Mouse (Mus musculus) common myeloid progenitor, adult 5-6 weeks (primary cell): ENCODE measurements around the gene Snapin. TPM values are rescaled to one million over a fixed set of nuclear protein-coding genes. Genes with fewer than 3 reads are reported as not detected.
A peak's percentile ranks its signal among the peaks of the same experiment; 100 is the strongest.

Experiments
- ATAC-seq: replicated peaks from 2 replicates; pipeline ENCODE4 v1.8.0; 2016; ENCODE audit warnings: low read depth, mild to moderate bottlenecking, moderate TSS enrichment, inconsistent platforms; ENCODE audit not compliant: poor library complexity, severe bottlenecking
- total RNA-seq: library from RNA; stranded (forward); fragments of 200-1000, 187-1606 nt; gene quantifications from 2 replicates; pipeline ENCODE4 v1.2.3, GENCODE M21; 2017

Gene Snapin
- 37.3 and 43.3 TPM in 2 replicates for total RNA-seq

GRCm38 (mm10) chr3:90490696-90491256 lies at the start of gene Snapin:
TSS of gene Snapin (minus strand) at chr3:90491033.
- ATAC-seq: peak; percentile 99

DNA sequence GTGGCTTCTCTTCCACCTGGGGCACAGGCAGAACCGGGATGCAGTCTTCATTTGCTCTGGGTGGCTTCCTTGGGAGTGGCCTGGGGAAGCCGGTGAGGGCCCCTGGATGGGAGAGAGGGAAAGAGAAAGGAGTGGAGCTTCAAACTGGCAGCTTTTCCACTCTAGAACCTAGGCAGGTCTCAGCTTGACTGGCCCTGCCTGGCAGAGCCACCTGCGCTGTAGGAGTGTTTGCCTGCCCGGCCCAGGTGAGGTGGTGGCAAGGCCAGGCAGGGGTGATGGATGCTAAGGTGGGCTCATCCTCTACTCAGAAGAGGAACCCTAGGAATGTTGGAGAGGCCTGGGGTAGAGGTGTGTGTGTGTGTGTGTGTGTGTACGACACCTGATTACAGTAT lies 47.1 kb upstream of the Snapin start:
- no peak for ATAC-seq

- no peak for ATAC-seq
These were observed 46.5 kb upstream of the Snapin start, which contains the start of gene S100a16 for GRCm38 (mm10) chr3:90537141-90537904. TSS of gene S100a16 (plus strand) at chr3:90537254.

GRCm38 (mm10) chr3:90535446-90535845 lies 44.6 kb upstream of the Snapin start:
- ATAC-seq: no peak

DNA sequence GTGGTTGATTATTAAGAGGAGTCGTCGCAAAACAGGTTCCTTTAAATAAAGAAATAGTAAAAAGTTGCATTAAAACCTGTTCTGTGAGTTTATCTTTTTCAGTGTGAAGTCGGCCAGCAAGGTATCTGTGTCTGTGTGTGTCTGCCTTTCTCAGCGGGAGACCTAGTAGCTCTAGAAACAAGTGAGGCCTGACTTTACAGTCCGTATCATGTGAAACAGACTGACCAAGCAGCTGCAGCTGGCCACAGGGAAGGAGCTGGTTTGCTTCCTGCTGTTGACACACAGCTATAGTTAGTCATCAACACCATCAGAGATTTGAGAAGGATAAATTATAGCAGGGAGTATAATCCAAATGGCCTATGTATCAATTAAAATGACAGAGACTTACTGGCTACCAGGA lies 40.9 kb upstream of the Snapin start:
- no peak for ATAC-seq

DNA sequence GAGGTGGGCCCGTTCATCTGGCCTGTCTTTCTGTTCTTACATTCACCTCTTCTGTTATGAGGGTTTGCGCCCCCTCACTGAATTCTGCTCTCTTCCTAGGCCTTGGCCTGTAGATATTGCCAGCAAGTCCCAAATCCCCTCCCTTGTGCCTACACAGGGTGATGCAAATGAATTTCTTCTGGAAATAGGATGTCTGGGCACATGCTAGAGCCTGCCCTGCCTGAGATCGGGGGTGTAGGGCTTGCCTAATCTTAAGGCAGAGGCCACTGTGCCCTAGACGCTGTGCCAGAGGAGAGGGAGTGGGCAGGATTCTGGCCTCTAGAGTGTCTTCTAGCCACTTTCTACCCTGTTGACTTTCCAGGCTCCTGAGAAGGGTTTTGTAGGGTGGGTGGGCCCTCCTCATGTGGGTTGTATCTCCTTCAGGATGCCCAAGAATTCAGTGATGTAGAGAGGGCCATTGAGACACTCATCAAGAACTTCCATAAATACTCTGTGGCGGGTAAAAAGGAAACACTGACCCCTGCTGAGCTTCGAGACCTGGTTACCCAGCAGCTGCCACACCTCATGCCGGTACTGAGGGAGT lies 36.5 kb upstream of the Snapin start:
- no peak for ATAC-seq

DNA sequence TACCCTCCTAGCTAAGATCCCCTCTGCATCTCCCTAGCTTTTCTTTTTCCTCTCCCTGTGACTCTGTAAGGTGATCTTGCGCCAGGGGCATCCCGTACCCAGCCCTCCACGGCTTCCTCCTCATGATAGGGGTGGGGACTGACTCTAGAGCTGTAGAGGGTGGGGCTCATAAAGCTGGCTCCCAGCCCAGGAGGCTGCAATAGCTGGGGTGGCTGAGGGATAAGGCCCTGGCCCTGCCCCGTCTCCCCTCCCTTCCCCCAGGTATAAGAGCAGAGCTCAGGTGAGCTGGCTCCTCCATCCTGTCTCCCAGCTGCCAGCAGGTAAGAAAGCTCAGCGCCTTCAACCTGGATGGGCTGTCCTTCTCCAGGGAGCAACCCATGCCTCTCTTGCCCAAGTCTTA lies 35.7 kb upstream of the Snapin start, which contains the start of gene S100a14:
Gene S100a14 (plus strand): TSS at position 277 of the 400 bp plus-strand sequence.
- no peak for ATAC-seq

GRCm38 (mm10) chr3:90526076-90526475 lies 35.2 kb upstream of the Snapin start:
- ATAC-seq: no peak

GRCm38 (mm10) chr3:90525421-90525820 lies 34.6 kb upstream of the Snapin start:
- ATAC-seq: peak; percentile 98

DNA sequence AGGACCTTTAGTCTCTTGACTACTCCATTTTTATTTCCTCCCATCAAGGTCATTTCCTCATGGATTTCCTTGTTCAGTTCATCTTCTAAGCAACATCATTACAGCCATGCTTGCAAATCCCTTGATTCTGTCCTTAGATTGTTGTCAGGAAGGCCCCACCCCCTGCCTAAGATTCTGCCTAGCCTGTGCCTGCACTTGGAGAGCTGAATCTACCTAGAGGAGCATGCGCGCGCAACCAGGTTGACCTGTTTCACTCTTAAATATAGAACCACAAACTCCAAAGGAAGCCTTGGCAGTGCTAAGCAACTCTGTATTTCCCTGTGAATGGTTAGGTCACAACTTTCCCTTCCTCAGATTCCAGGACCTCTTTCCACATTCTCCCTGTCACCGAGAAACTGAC lies 26.9 kb upstream of the Snapin start:
- ATAC-seq: no peak

- no peak for ATAC-seq
These were observed 25.0 kb upstream of the Snapin start for GRCm38 (mm10) chr3:90515789-90516188.

DNA sequence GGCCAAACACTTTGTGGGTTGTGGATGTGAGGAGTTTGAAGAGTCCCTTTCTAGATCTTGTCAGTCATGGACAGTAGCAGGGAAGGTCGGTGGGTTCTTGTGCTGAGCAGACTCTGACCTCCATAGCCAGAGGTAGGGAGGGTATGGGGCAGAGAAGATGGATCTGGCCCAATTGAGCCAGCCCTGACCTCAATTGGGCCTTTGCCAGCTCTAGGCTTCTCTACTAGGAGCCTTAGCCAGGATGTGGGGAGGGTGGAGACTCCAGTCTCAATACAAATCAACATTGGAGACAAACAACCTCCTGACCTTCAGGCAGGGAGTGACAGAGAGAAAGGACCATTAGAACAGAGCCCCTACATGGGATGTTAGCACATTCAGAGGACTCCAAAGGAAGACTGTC lies 24.4 kb upstream of the Snapin start:
- no peak for ATAC-seq

- ATAC-seq: peak; percentile 80
These were observed 23.9 kb upstream of the Snapin start for GRCm38 (mm10) chr3:90514691-90515090.

DNA sequence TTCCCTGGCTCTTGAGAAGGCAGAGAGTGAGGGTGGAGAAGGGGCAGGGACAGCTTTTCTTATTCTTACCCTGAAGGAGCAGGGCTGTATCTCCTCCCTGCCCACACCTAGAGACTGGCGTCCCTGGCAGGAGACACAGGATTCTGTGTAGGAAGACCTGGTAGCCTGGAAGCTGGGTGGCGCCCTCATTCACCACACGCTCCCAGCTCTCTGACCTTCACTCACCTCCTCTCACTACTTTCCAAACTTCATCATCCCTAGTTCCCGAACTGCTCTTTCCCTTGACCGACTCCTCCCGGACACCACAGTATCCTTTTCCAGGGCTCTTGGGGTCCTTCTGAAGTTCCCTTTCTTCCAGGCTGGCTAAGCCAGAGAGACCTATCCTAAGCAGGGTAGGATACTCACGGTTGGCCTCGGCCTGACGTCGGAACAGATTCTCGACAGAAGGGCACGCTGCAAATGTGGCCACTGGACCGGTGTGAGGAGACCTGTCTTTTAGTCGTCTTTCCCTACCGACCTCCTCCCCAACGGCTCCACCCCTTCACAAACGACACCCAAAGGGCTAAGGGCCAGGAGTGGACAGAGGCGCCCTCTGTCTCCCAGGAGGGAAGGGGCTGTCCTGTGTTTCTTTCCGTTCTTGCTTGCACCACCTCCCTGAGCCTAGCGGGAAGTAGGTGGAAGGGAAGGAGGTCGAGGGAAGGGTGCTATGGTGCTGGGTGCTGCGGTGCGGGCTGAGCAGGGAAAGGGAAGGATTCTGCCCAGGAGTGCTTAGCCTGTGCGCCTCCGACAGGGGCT lies 23.2 kb upstream of the Snapin start, which contains the start of the genes S100a1 and S100a13:
Gene S100a1 (minus strand): TSS at position 597 of the 795 bp plus-strand sequence.
Gene S100a13 (plus strand): TSS at position 640 of the 795 bp plus-strand sequence.
- ATAC-seq: peak; percentile 71

DNA sequence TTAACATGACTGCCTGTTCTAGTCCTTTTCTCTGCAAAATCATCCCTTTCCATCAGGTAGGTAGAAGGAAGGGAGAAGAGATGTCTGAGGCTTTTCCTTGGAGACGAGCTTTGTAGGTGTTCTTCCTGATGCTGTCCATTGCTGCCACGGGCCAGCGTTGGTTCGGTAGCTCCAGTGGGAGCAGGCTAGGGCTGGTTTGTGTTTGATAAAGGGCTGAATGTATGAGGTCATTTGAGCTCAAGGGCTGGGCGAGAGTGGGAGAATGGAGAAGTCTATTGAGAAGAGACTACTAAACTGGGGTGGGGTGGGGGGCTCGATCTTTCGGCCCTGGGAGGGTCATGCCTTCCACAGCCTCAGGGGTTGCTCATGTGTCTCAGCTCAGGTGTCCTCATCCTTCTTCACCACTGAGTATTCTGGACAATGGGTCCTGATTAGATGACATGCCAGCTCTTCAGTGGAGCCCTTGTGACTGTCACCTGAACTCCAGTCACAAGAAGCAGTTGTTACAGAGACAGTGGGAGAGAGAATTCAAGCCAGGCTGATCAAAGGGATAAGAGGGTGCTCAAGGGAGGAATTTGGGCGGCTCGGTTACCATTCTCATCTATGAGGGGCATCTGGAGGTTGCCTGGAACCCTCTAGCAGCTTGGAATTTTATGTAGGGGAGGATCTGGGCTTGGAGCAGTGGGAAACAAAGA lies 22.3 kb upstream of the Snapin start:
- ATAC-seq: no peak

DNA sequence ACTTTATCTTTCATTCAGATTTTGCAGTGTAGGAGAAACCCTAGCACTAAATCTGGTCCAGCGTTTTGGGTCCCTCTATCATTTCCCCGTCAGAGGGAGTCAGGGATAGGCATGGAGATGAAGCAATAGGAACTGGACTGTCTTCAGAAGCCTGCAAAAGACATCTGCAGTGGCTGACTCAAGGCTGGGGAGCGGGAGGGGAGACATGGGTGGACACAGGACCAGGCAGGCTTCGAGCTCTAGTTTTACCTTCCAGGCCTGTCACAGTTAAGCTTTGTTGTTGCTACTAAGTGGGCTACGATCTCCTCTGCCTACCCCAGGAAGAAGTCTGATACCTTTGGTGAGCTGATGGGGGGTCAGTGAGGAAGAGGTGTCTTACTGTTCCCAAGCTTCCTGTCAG lies 21.4 kb upstream of the Snapin start:
- no peak for ATAC-seq

GRCm38 (mm10) chr3:90509747-90510123 lies 18.9 kb upstream of the Snapin start:
- no peak for ATAC-seq

GRCm38 (mm10) chr3:90508950-90509746 lies 18.3 kb upstream of the Snapin start, which contains the start of gene Chtop:
TSS of gene Chtop (minus strand) at chr3:90509498.
- peak; percentile 73 for ATAC-seq
